In genomic region chr19:56462786-56463185, GRCm38 (mm10) we compare ENCODE assay signal across 16 mouse cellular contexts. TPM values are rescaled to one million over a fixed set of nuclear protein-coding genes. Genes with fewer than 3 reads are reported as not detected.
"Had no signal": no experiment of that assay in that cellular context is flagged by ENCODE, and none has a peak within 500 bp of the region (broad histone marks: within the 10 kb centered on the region; RNA-seq: fewer than 3 reads in every experiment).

No protein-coding gene starts in this region.

- H3K9me3 ChIP-seq: liver, embryonic 13.5 days; liver, embryonic 15.5 days; lung, embryonic 15.5 days; midbrain, embryonic 13.5 days; midbrain, embryonic 15.5 days; neural tube, embryonic 12.5 days had no signal

- ATAC-seq: liver, postnatal 0 days; midbrain, embryonic 13.5 days; midbrain, embryonic 15.5 days had no signal

- DNase-seq: liver, embryonic 13.5 days; liver, postnatal 0 days; lung, postnatal 10 days; lung, postnatal 36 days; right cerebral cortex, postnatal 14 days; thymus, adult 18-20 months; thymus, postnatal 25 days; thymus, postnatal 4 days had no signal

- H3K4me1 ChIP-seq: liver, embryonic 13.5 days; liver, embryonic 15.5 days; midbrain, embryonic 13.5 days; midbrain, embryonic 15.5 days; neural tube, embryonic 12.5 days had no signal

- H3K36me3 ChIP-seq: liver, embryonic 13.5 days; liver, embryonic 15.5 days; lung, embryonic 15.5 days; midbrain, embryonic 13.5 days; midbrain, embryonic 15.5 days; neural tube, embryonic 12.5 days had no signal

- H3K4me2 ChIP-seq: liver, embryonic 11.5 days; liver, embryonic 13.5 days; liver, embryonic 15.5 days; lung, embryonic 15.5 days; midbrain, embryonic 11.5 days; midbrain, embryonic 13.5 days; midbrain, embryonic 15.5 days; neural tube, embryonic 12.5 days had no signal

- H3K27ac ChIP-seq: liver, embryonic 13.5 days; liver, embryonic 15.5 days; macrophage; midbrain, embryonic 13.5 days; midbrain, embryonic 15.5 days; neural tube, embryonic 12.5 days had no signal

- H3K9ac ChIP-seq: liver, embryonic 13.5 days; liver, embryonic 15.5 days; liver, postnatal 0 days; lung, embryonic 15.5 days; midbrain, embryonic 13.5 days; midbrain, embryonic 15.5 days; neural tube, embryonic 12.5 days had no signal

- H3K4me3 ChIP-seq: liver, embryonic 13.5 days; liver, embryonic 15.5 days; lung, embryonic 15.5 days; midbrain, embryonic 13.5 days; midbrain, embryonic 15.5 days; neural tube, embryonic 12.5 days had no signal

- H3K27me3 ChIP-seq: liver, embryonic 13.5 days; lung, embryonic 15.5 days; midbrain, embryonic 13.5 days; midbrain, embryonic 15.5 days; neural tube, embryonic 12.5 days had no signal

RNA-seq across cellular contexts. Expression of gene Plekhs1, which starts 1.3 kb away (rescaled TPM):
- polyA plus RNA-seq: liver, embryonic 11.5 days; liver, embryonic 13.5 days; liver, embryonic 15.5 days; liver, postnatal 0 days; macrophage had no signal
